Mouse (Mus musculus): Measurements from ENCODE around the gene Reln.

- TF ChIP-seq CTCF (IDR thresholded peaks at IDR 0.05; ENCODE audit: low read depth, low read length) = no peak
- no peak for TF ChIP-seq POLR2A (IDR thresholded peaks at IDR 0.05; ENCODE audit: insufficient read depth, low read length)
Observed at GRCm38 (mm10) chr5:22262351-22262765, 82.1 kb downstream of the Reln start.

All from ES-Bruce4 (cell line).